Mouse (Mus musculus) liver, adult (tissue): ENCODE measurements around the gene Mybpc2.

Experiments
- GATA4 ChIP-seq: IDR thresholded peaks from 2 replicates; pipeline ENCODE4 v1.6.1; 2014; ENCODE audit warnings: mild to moderate bottlenecking, low read length; ENCODE audit not compliant: insufficient replicate concordance

Gene Mybpc2

DNA sequence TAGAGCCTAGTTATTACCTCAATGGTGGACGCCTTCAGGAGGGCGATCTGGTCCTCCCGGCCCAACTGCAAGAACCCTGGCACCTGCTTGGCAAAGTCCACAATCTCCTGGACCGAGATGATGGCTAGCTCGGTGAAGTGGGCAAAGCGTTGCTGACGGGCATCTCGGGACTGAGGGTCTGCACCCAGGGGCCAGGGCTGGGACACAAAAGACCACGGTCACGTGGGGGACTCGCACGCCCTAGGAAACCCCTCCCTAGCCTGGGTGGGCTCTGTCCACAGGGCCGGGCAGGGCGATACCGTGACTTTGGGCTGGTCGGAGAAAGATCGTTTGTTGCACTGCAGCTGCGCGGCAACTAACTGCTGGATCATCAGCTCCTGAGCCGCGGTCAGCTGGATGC lies 26.8 kb upstream of the Mybpc2 start:
- TF ChIP-seq GATA4: no peak

DNA sequence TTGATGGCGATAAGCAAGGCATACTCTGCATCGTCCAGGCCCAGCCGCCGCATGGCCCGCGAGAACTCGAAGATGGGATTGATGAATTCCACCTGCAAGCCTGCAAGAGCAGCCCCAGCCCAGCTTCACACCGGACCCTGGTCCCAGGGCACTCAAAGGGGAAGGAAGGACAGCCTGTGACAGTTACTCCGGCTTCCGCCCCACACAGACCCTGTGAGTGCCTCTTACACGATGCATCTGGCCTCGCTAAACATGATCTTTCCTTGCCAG lies 25.9 kb upstream of the Mybpc2 start:
- TF ChIP-seq GATA4: no peak

DNA sequence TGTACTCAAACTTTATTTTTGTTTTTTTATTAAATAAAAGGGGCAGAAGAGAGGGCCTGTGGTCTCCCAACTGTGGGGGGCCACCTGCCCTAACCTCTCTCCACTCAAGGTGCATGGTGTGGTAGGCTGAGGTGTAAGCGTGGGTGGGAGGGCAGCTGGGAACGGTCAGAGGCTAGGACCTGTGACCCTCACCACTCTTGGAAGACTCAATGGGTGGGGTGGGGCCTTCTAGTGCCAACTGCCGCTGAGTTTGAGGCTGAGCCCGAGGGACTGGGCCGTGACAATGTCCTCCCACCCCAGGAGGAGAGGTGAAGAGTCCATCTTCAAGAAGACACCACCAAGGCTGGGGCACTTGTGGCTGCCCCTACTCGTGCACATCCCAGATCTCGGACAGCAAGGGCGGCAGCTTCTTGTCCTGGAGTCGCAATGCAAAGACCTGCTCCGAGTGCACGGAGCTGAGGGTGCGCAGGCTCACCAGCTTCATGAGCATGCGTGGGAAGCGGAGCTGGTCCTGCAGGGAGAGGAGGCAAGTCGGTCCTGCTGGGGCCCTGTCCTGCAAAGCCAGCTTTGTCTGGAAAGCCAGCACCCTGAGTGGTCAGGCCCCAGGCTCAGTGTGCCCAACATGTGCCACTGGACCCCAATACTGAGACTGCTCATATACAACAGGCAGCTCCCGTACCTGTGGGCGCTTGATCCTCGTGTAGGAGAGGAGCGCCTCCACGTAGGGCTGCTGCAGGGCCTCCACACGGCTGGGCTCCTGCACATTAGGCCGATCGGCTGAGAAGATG lies 25.4 kb upstream of the Mybpc2 start:
- TF ChIP-seq GATA4: no peak

DNA sequence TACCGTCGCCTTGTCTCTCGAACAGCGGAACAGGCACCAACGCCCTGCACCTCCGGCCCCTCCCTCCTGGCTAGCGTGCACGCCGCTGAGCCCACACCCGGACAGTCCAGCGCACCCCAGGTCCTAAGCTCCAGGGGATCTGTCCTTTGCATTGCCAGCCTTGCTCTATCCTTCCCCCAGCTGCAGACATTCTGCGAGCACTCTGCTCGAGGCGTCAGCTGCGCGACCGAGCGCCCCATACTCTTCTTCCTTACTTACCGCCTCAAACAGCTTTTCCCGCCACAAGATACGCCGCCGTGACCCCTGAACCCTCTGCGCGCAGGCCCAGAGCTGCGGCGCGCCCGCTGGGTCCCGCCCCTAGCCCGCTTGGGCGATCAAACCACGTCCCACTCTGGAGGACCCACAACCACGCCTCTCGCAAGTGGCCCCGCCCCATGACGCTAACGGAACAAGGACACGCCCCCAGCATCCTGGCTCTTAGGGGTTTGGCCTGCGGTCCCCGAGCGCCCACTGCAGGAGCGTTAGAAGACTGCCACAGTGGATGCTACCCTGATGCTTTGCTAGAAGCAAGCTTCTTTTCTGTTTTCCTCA lies 24.1 kb upstream of the Mybpc2 start, which contains the start of gene Pold1:
Gene Pold1 (minus strand): TSS at position 353 of the 591 bp plus-strand sequence.
- TF ChIP-seq GATA4: peak; percentile 83; the same call in 1 of the 2 replicates

DNA sequence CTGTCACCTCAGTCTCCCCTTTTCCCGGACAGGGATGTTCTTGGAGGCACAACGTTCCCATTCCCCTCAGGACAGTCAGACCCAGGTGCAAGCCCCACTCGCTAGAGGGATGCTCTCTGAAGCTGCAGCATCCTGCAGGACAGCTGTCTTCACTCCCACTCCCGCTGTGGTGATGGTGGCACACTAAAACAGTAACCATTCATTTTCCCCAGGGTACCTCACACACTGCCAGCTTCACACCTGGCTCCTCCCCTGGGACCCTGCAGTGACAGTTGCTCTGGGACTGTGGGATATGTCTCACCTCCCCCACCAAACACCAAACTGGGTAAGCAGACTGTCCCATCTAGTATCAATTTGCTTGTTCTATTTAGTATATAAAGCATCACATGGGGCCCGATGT lies 23.3 kb upstream of the Mybpc2 start:
- TF ChIP-seq GATA4: no peak

DNA sequence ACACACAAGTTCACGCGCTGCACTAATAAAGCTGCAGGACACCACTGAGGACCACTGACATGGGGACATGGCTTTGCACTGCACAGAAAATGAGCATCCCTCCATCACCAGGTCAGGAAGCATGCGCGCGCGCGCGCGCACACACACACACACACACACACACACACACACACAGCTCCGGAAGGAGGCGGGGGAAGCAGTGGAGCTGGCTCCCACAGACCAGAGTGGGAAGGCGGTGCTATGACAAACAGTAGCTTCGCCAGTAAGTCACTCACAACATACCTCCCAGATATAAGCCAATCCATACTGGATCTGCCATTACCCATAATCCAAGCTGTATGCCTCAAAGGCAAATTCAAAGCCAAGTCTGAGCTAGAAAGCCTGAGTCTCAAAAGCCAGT lies 22.6 kb upstream of the Mybpc2 start:
- TF ChIP-seq GATA4: no peak

- TF ChIP-seq GATA4: no peak
Measured at GRCm38 (mm10) chr7:44546274-44546673, 21.8 kb upstream of the Mybpc2 start.

GRCm38 (mm10) chr7:44543071-44543470 lies 18.6 kb upstream of the Mybpc2 start:
- TF ChIP-seq GATA4: no peak

GRCm38 (mm10) chr7:44542555-44542954 lies 18.1 kb upstream of the Mybpc2 start:
- no peak for TF ChIP-seq GATA4

- no peak for TF ChIP-seq GATA4
Measured at GRCm38 (mm10) chr7:44538756-44539624, 14.5 kb upstream of the Mybpc2 start.

DNA sequence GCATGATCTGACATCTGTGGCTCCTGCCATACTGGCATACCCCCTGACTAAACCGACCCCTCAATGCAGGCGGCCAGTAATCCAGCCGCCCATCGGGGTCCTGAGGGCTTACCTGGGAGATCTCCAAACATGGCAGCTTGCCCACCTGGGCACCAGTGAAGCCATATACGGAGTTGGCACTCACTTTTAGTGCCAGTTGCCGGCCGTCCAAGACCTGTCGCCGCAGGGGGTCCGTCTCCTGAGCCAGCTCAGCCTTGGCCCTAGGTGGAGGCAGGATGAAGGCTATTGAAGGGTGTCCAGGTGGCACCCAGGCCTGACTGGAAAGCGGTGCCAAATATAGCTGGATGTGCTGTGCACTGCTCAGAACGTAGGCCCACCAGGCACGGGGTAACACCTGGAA lies 13.0 kb upstream of the Mybpc2 start:
- no peak for TF ChIP-seq GATA4

- TF ChIP-seq GATA4: no peak
Measured at GRCm38 (mm10) chr7:44537009-44537408, 12.6 kb upstream of the Mybpc2 start.

GRCm38 (mm10) chr7:44536590-44536968 lies 12.1 kb upstream of the Mybpc2 start:
- TF ChIP-seq GATA4: no peak

DNA sequence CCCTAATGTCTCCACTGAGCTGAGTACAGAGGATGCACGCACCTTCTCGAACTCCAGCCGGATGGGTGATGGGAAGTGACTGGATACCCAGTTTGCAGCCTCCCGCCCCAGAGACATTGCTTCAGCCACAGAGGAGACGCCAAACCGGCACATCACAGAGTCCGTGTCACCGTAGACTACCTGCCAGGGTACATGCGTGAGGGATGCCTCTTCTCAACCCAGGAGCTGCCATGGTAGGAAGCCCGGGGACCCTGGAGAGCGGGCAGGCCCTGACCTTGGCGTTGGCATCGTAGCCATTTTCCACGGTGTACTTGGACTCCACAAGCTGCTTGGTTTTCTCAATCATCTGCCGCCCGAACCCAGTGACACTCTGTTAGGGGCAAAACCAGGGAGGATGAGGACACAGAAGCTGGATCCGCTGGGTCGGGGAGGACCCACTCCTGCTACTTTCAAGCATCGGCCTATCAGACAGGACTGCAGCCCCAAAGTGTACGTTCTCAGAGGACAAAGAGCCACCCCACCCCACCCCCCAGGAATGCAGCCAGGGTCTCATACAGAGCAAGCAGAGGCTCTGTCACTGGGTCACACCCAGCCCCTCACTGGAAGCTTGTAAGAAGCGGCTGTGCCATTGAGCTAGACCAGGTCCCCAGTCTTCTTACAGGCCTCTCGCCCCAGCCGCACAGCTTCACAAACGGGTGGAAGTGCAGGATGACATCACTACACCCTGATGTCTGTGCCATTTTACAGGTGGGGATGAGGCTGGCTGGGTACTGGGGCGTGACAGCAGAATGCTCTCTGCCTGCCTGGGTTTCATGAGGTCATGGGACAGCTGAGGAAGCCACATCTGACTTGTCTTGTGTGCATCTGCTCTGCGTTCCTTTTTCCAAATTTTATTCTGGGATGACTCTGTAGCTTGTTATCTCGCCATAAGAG lies 11.5 kb upstream of the Mybpc2 start:
- no peak for TF ChIP-seq GATA4

GRCm38 (mm10) chr7:44534656-44535441 lies 10.4 kb upstream of the Mybpc2 start:
- no peak for TF ChIP-seq GATA4

DNA sequence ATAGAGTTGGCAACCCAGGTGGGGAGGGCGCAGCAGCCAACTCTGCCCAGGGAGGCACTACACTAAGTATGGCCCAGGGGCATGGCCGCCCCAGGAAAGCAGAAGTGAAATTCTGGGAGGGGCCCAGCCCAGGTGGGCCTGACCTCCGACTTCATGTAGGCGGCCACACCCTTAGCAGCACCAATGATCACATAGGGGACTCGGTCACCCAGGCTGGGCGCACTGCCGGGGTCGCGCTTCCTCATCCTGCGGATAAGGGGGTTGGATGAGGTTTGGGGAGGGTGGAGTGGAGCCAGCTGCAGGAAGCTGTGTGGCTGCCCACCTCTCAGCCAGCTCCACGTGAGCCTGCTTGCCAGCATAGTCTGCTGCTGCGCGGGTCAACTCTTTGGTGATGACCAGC lies 9.8 kb upstream of the Mybpc2 start:
- no peak for TF ChIP-seq GATA4
